Mouse (Mus musculus) small intestine, adult 2 months (tissue): ENCODE data around the gene Elane. TPM values are rescaled to one million over a fixed set of nuclear protein-coding genes. Genes with fewer than 3 reads are reported as not detected.
A peak's percentile ranks its signal among the peaks of the same experiment; 100 is the strongest.

ENCODE experiments used
- H3K27ac ChIP-seq: fragments of 200-500 bp; 2 replicates; pipeline ENCODE4 v1.5.1; 2012; ENCODE audit warnings: low read depth, low read length, control low read depth, inconsistent platforms; ENCODE audit not compliant: insufficient read depth
- H3K27me3 ChIP-seq: fragments of 200-500 bp; 2 replicates; pipeline ENCODE4 v1.6.1; 2012; ENCODE audit warnings: mild to moderate bottlenecking, moderate library complexity, low read length, inconsistent platforms; ENCODE audit not compliant: control insufficient read depth, insufficient read depth
- H3K36me3 ChIP-seq: fragments of 200-500 bp; 2 replicates; pipeline ENCODE4 v1.6.1; 2012; ENCODE audit warnings: mild to moderate bottlenecking, low read length, control low read depth, inconsistent platforms; ENCODE audit not compliant: control insufficient read depth, insufficient read depth
- H3K4me1 ChIP-seq: fragments of 200-500 bp; 2 replicates; pipeline ENCODE4 v1.6.1; 2012; ENCODE audit warnings: low read length, inconsistent platforms, mixed read lengths; ENCODE audit not compliant: control insufficient read depth, insufficient read depth, insufficient read length
- H3K4me3 ChIP-seq: fragments of 200-500 bp; 2 replicates; pipeline ENCODE4 v1.5.1; 2012; ENCODE audit warnings: low read depth, mild to moderate bottlenecking, control low read depth, inconsistent platforms, low read length, moderate library complexity
- CTCF ChIP-seq: fragments of 200-500 bp; IDR thresholded peaks from 2 replicates; pipeline ENCODE4 v1.5.1; 2012; ENCODE audit warnings: low read depth, mild to moderate bottlenecking, control low read depth, inconsistent platforms, low read length, moderate library complexity, mixed read lengths; ENCODE audit not compliant: insufficient replicate concordance, insufficient read length; ENCODE audit errors: extremely low read depth
- POLR2A ChIP-seq: fragments of 200-500 bp; IDR thresholded peaks from 2 replicates; pipeline ENCODE4 v1.6.1; 2012; ENCODE audit warnings: low read depth, mild to moderate bottlenecking, control low read depth, inconsistent platforms, low read length, moderate library complexity
- WGBS: fragments of 180-500 bp; shearing (Covaris S2); methylation state at CpG from one replicate; pipeline ENCODE4 v1.1.7; 2018; 5-methylcytosine and 5-hydroxymethylcytosine counted together
- polyA plus RNA-seq: library from polyadenylated mRNA; depleted of rRNA; stranded (reverse); fragments of >200 nt; gene quantifications from 2 replicates; pipeline ENCODE4 v1.2.3, GENCODE M21; 2012

The Elane gene
- polyA plus RNA-seq, 1 experiment = not detected

GRCm38 (mm10) chr10:79858416-79859074 is 27.5 kb upstream of the Elane start:
- WGBS = 24% methylated on average over 17 of the region's 17 CpGs
- H3K27me3 ChIP-seq = no peaks in the 10 kb centered on the region
- peaks cover 32% of the 10 kb centered on the region for H3K4me1 ChIP-seq
- peaks cover 70% of the 10 kb centered on the region for H3K36me3 ChIP-seq
- no peak overlapping the region for H3K27ac ChIP-seq
- peak overlapping the region; percentile 9 for H3K4me3 ChIP-seq
- TF ChIP-seq POLR2A = no peak
- TF ChIP-seq CTCF = no peak

GRCm38 (mm10) chr10:79859116-79859515 is 26.9 kb upstream of the Elane start:
- Histone ChIP-seq H3K4me3 (no peak overlapping the region), H3K36me3 (peaks cover 71% of the 10 kb centered on the region), H3K4me1 (peaks cover 32% of the 10 kb centered on the region), H3K27ac (no peak overlapping the region), H3K27me3 (no peaks in the 10 kb centered on the region)
- WGBS = 67% methylated on average over 11 of the region's 11 CpGs
- no peak for TF ChIP-seq POLR2A

- no peak for TF ChIP-seq CTCF
- TF ChIP-seq POLR2A = no peak
- H3K27ac ChIP-seq = no peak overlapping the region
These were observed 25.8 kb upstream of the Elane start for GRCm38 (mm10) chr10:79860079-79860911.

GRCm38 (mm10) chr10:79861230-79862048 is 24.6 kb upstream of the Elane start:
- Histone ChIP-seq H3K36me3 (peaks cover 73% of the 10 kb centered on the region), H3K27ac (no peak overlapping the region), H3K27me3 (no peaks in the 10 kb centered on the region), H3K4me1 (peaks cover 30% of the 10 kb centered on the region), H3K4me3 (no peak overlapping the region)
- TF ChIP-seq CTCF (no peak), POLR2A (no peak)
- WGBS = 68% methylated on average over 25 of the region's 25 CpGs

More at GRCm38 (mm10) chr10:79860079-79860911, 25.8 kb upstream of the Elane start:
- Histone ChIP-seq H3K4me3 (no peak overlapping the region), H3K27me3 (no peaks in the 10 kb centered on the region), H3K4me1 (peaks cover 32% of the 10 kb centered on the region), H3K36me3 (peaks cover 75% of the 10 kb centered on the region)
- WGBS = 89% methylated on average over 26 of the region's 26 CpGs

GRCm38 (mm10) chr10:79862049-79862788 is 23.8 kb upstream of the Elane start:
- H3K4me1 ChIP-seq = peaks cover 23% of the 10 kb centered on the region
- 76% methylated on average over 23 of the region's 23 CpGs for WGBS

GRCm38 (mm10) chr10:79862925-79863324 is 23.1 kb upstream of the Elane start:
- no peak overlapping the region for H3K27ac ChIP-seq
- TF ChIP-seq CTCF (no peak), POLR2A (no peak)
- no peaks in the 10 kb centered on the region for H3K27me3 ChIP-seq
- H3K4me1 ChIP-seq = peaks cover 16% of the 10 kb centered on the region
- peaks cover 59% of the 10 kb centered on the region for H3K36me3 ChIP-seq
- WGBS = 68% methylated on average over 10 of the region's 10 CpGs
- no peak overlapping the region for H3K4me3 ChIP-seq

More at GRCm38 (mm10) chr10:79862049-79862788, 23.8 kb upstream of the Elane start:
- H3K4me3 ChIP-seq = no peak overlapping the region
- no peak overlapping the region for H3K27ac ChIP-seq
- TF ChIP-seq POLR2A (no peak), CTCF (no peak)
- peaks cover 65% of the 10 kb centered on the region for H3K36me3 ChIP-seq
- H3K27me3 ChIP-seq = no peaks in the 10 kb centered on the region
